Mouse (Mus musculus) limb, embryonic 11.5 days (tissue): ENCODE data around the gene Lama5. TPM values are rescaled to one million over a fixed set of nuclear protein-coding genes. Genes with fewer than 3 reads are reported as not detected.

ENCODE experiments used
- microRNA-seq: library from miRNA; unstranded; fragments of <30 nt; microRNA quantifications from one replicate; pipeline ENCODE4, GENCODE M21; 2016
- polyA plus RNA-seq: library from polyadenylated mRNA; unstranded; fragments of >200 nt; fragmentation: Nextera tagmentation; extraction: Ambion mirVana; gene quantifications from 2 replicates; pipeline ENCODE4 v1.2.1, GENCODE M21; 2014

Lama5 gene
- polyA plus RNA-seq, 1 experiment from 2014 or later = 12.5 TPM

Small RNA genes within 50 kb of the gene (microRNA-seq; reads per million reads assigned to microRNA genes)
- 1.2 reads per million for gene Mir3091
- 0.92 reads per million for gene Mir7005

Other genes starting within 250 kb of the Lama5 start
- gene Taf4, start 249.2 kb downstream of the Lama5 start, polyA plus RNA-seq = 4.7 and 5.8 TPM in 2 replicates
- gene Lsm14b, start 200.9 kb downstream of the Lama5 start, polyA plus RNA-seq = 8.3 and 10.2 TPM in 2 replicates
- gene Psma7, start 183.4 kb downstream of the Lama5 start, polyA plus RNA-seq = 776 and 792 TPM in 2 replicates
- gene Ss18l1, start 183.3 kb downstream of the Lama5 start, polyA plus RNA-seq = 5.5 and 6.0 TPM in 2 replicates
- gene Mtg2, start 155.3 kb downstream of the Lama5 start, polyA plus RNA-seq = 28.2 and 29.4 TPM in 2 replicates
- gene Hrh3, start 121.4 kb downstream of the Lama5 start, polyA plus RNA-seq = 0.12 and 0.21 TPM in 2 replicates
- gene Osbpl2, start 106.6 kb downstream of the Lama5 start, polyA plus RNA-seq = 29.8 and 30.5 TPM in 2 replicates
- gene Adrm1, start 54.4 kb downstream of the Lama5 start, polyA plus RNA-seq = 187 and 191 TPM in 2 replicates
- 641 and 643 TPM in 2 replicates for gene Rps21, start 31.5 kb upstream of the Lama5 start, polyA plus RNA-seq
- 15.8 and 18.0 TPM in 2 replicates for gene Cables2, start 47.6 kb upstream of the Lama5 start, polyA plus RNA-seq
- 0.40 and 0.75 TPM in 2 replicates for gene Rbbp8nl, start 64.0 kb upstream of the Lama5 start, polyA plus RNA-seq
- gene Gata5, start 108.8 kb upstream of the Lama5 start, polyA plus RNA-seq = 0.13 and 0.29 TPM in 2 replicates
- gene Slco4a1, start 230.4 kb upstream of the Lama5 start, polyA plus RNA-seq = 1.5 and 1.9 TPM in 2 replicates